Mouse (Mus musculus) lung, postnatal 4 days (tissue): ENCODE data around the gene Slc8a3.
"Not testable (repeated sequence)": the region's sequence is repeated elsewhere in the genome, so short reads cannot be mapped to it uniquely, and the experiment has no call there.

ENCODE experiments used
- DNase-seq, 2 experiments: peaks; one replicate each; pipeline ENCODE4 v3.0.0; 2021

Gene Slc8a3

GRCm38 (mm10) chr12:81332875-81333421 lies at the start of gene Slc8a3:
TSS of gene Slc8a3 (minus strand) at chr12:81333180.
- peak; percentile 18 to 48 for DNase-seq

GRCm38 (mm10) chr12:81379364-81379763 lies 46.4 kb upstream of the Slc8a3 start, which contains the start of gene Gm4787:
TSS of gene Gm4787 (minus strand) at chr12:81379464.
- DNase-seq = not testable (repeated sequence)

DNA sequence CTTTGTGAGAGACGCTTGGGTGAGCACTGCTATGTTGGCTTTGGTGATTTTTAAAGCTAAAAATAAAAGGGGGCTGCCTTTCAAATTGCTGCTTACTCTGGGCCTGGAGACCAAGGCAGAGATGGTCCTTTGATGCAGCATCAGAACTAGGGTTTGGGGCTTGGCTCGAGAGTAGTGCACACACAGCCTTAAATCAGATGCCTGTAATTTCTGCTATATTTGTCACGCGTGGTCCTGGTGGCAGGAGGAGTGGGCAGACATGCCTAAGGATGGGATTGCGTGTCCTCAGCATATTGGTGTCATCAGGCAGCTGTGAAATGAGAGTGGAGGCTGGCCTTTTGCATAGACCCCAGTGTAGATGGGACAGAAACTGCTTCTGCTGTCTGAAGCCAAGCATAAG lies 861 bp upstream of the Slc8a3 start:
- DNase-seq = no peak

DNA sequence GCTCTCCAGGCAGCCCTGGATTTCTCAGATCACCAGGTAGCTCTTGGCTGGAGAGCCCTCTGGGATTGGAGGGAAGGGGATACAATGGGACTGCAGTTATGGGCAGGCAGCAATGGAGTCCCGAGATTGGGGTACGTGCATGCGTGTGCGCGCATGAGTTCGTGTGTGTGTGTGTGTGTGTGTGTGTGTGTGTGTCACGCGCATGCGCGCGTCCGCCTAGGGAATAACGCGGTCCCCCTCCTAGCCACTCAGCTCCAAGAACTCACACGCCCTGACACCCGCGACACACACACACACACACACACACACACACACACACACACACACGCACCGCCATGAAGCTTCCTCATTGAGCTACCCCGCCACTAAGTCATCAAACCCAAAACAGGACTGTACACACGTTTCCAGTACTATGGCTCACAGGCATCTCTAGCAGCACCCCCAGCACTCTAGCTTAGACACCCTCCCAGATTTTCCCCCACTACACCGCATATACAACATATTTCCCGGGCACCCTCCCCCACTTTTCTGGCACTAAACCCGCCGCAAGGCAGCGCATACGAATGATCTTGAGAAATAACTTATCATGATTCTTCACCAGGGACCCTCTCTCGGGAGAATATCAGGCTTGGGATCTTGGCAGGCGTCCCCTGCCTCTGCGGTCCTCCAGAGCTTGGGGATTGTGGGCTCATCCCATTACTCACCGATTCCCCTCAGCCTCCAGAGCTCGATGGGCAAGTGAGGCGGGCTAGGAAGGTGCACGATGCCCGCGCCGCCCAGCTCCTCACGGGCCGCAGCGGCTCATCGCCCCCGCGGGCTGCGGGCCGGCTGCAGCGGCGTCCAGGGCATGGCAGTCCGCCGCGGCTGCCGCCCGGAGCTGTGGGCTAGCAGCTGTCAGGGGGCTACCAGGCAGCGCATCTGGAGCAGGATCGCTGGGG lies 774 bp downstream of the Slc8a3 start:
- DNase-seq = peak; percentile 12 to 37

DNA sequence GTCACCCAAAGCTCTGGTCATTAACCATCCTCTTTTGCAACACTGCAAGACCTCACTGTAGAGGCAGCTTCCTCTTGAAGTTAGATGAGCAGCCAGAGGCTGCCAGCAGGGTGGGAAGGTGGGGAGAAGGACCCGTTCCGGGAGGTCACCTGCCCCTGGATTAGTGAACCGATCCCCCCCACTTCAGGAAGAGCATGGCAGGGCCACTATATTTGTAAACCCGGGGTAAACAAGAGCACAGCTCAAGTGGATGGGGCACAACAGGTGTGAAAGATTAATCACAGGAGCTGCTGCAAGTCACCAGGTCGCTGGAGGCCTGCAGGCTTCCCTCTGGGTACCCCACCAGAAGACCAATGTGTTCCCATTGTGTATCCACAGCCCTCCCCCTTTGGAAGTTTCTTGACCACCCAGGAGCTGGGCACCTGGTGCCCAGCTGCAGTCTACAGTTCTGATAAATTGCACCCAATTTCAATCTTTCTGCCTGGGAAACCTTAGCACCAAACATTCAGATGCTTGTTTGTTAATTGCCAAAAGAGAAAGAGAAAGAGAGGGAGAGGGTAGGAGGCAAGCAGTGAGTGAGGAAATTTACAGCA lies 1.8 kb downstream of the Slc8a3 start:
- DNase-seq = no peak

DNA sequence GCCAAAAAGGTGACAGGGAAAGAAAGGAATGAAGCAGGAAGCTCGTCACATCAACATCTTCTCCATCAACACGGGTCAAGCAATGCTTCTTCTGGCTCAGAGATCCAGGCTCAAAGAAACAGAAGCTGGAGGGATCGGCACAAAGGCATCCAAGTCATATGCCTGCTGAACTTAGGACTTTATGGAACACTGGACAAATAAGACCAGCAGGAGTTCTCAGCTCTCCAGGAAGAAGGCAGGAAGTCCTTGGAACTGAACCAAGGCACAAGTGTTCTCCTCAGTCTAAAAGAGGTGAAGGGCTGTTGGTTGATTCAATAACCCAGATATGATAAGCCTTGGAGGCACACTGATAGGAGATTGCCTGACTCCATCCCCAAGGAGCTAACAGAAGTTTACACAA lies 8.0 kb downstream of the Slc8a3 start:
- DNase-seq = no peak

DNA sequence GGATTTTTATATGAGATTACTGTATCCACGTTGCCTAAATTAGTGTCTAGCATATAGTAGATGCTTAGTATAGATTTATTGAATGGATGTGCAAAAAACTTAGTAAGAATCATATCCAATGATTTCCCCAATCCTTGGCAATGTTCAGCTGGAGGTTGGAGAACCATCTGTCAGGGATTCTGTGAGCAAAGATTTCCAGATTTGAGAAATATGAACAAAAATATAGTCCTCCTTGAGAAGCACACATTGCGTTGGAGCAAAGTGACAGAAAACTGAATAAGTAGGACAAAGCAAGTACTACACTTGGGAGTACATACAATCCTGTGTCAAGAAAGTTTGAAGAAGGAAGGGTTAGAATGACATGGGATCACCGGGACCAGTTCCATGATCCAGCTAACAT lies 8.9 kb downstream of the Slc8a3 start:
- DNase-seq = no peak

- no peak for DNase-seq
These were observed 12.0 kb downstream of the Slc8a3 start for GRCm38 (mm10) chr12:81321021-81321420.

- no peak for DNase-seq
These were observed 15.2 kb downstream of the Slc8a3 start for GRCm38 (mm10) chr12:81317811-81318210.

GRCm38 (mm10) chr12:81315953-81316352 lies 17.0 kb downstream of the Slc8a3 start:
- DNase-seq = no peak

- DNase-seq = no peak
These were observed 29.4 kb downstream of the Slc8a3 start for GRCm38 (mm10) chr12:81303626-81304025.

GRCm38 (mm10) chr12:81294613-81295012 lies 38.4 kb downstream of the Slc8a3 start:
- DNase-seq = no peak

GRCm38 (mm10) chr12:81278031-81278430 lies 54.9 kb downstream of the Slc8a3 start:
- DNase-seq = no peak

GRCm38 (mm10) chr12:81274616-81275015 lies 58.4 kb downstream of the Slc8a3 start:
- no peak for DNase-seq

- no peak for DNase-seq
These were observed 59.6 kb downstream of the Slc8a3 start for GRCm38 (mm10) chr12:81273333-81273732.

GRCm38 (mm10) chr12:81269246-81269645 lies 63.7 kb downstream of the Slc8a3 start:
- DNase-seq = no peak

- DNase-seq = no peak
These were observed 70.2 kb downstream of the Slc8a3 start for GRCm38 (mm10) chr12:81262821-81263220.

DNA sequence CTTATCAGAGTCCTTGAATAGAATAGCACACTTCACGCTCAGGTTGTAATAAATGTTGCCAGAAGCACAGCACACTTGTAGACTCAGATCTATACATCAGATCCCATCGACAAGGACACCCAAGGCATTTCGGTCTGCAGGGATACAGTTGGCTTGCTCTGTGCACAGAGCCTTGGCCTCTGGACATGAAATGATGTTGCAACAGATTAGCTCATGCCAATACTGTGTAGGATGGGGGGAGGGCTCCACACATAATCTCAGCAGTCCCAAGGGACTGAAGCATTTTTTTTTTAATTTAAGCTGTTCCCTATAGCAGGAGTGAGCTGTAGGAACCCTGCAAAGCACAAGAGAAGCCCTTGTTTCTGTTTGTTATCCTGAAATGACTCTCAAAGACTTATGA lies 74.8 kb downstream of the Slc8a3 start:
- DNase-seq = no peak

GRCm38 (mm10) chr12:81245411-81245810 lies 87.6 kb downstream of the Slc8a3 start:
- DNase-seq = peak in 1 of 2 experiments; percentile 31

- peak; percentile 6 to 64 for DNase-seq
These were observed 88.0 kb downstream of the Slc8a3 start for GRCm38 (mm10) chr12:81244954-81245353.

- peak; percentile 21 to 52 for DNase-seq
These were observed 88.5 kb downstream of the Slc8a3 start for GRCm38 (mm10) chr12:81244492-81244891.

GRCm38 (mm10) chr12:81241676-81242075 lies 91.3 kb downstream of the Slc8a3 start:
- DNase-seq = peak in 1 of 2 experiments; percentile 26

- DNase-seq = no peak
These were observed 91.9 kb downstream of the Slc8a3 start for GRCm38 (mm10) chr12:81241096-81241495.

- no peak for DNase-seq
These were observed 95.8 kb downstream of the Slc8a3 start for GRCm38 (mm10) chr12:81237158-81237557.
